Mouse (Mus musculus) heart, postnatal 0 days (tissue): Measurements from ENCODE around the gene Exosc10. TPM values are rescaled to one million over a fixed set of nuclear protein-coding genes. Genes with fewer than 3 reads are reported as not detected.
A peak's percentile ranks its signal among the peaks of the same experiment; 100 is the strongest.

ENCODE experiments used
- ATAC-seq: fragments of 200-750 bp; cut with Nextera tagmentation; 2 replicates; pipeline ENCODE4 v1.8.0; 2017; ENCODE audit warnings: low read depth, moderate number of reproducible peaks, moderate library complexity; ENCODE audit not compliant: insufficient read depth
- DNase-seq: peaks from one replicate; pipeline ENCODE4 v3.0.0-alpha.2; 2016; ENCODE audit warnings: low spot score
- H3K27ac ChIP-seq: fragments of 300-500 bp; sonication (generic); 2 replicates; pipeline ENCODE4 v1.5.1; 2014; ENCODE audit warnings: low read depth, mild to moderate bottlenecking
- H3K27me3 ChIP-seq: fragments of 300-500 bp; sonication (generic); 2 replicates; pipeline ENCODE4 v1.6.1; 2014; ENCODE audit warnings: low read length, mixed read lengths; ENCODE audit not compliant: control insufficient read depth, insufficient read depth
- H3K36me3 ChIP-seq: fragments of 300-500 bp; sonication (generic); replicated peaks from 2 replicates; pipeline ENCODE4 v1.6.1; 2014; ENCODE audit warnings: low read length, mixed read lengths; ENCODE audit not compliant: control insufficient read depth, insufficient read depth
- H3K4me1 ChIP-seq: fragments of 300-500 bp; sonication (generic); 2 replicates; pipeline ENCODE4 v1.6.1; 2014; ENCODE audit warnings: antibody characterized with exemption; ENCODE audit not compliant: control insufficient read depth, insufficient read depth
- H3K4me2 ChIP-seq: fragments of 300-500 bp; sonication (generic); 2 replicates; pipeline ENCODE4 v1.6.1; 2014; ENCODE audit warnings: low read depth, mild to moderate bottlenecking, low read length, moderate library complexity
- H3K4me3 ChIP-seq: fragments of 300-500 bp; sonication (generic); 2 replicates; pipeline ENCODE4 v1.5.1; 2014; ENCODE audit warnings: low read depth, low read length
- H3K9ac ChIP-seq: fragments of 300-500 bp; sonication (generic); replicated peaks from 2 replicates; pipeline ENCODE4 v1.6.1; 2014; ENCODE audit warnings: low read depth, low read length, mixed read lengths
- H3K9me3 ChIP-seq: fragments of 300-500 bp; sonication (generic); replicated peaks from 2 replicates; pipeline ENCODE4 v1.6.1; 2016; ENCODE audit warnings: low read length; ENCODE audit not compliant: control insufficient read depth
- CTCF ChIP-seq: IDR thresholded peaks from 2 replicates; pipeline ENCODE4 v1.5.1; 2016; ENCODE audit warnings: antibody characterized with exemption, control low read depth, low read depth
- EP300 ChIP-seq: IDR thresholded peaks from 2 replicates; pipeline ENCODE4 v1.6.1; 2016; ENCODE audit warnings: antibody characterized with exemption, low read depth
- WGBS: fragments of 180-500 bp; shearing (Covaris S2); extraction: QIAGEN DNeasy Blood & Tissue Kit; methylation state at CpG from one replicate; pipeline ENCODE4 v1.1.7; 2014; 5-methylcytosine and 5-hydroxymethylcytosine counted together
- polyA plus RNA-seq: library from polyadenylated mRNA; unstranded; fragments of >200 nt; fragmentation: Nextera tagmentation; extraction: Ambion mirVana; gene quantifications from 2 replicates; pipeline ENCODE4 v1.2.1, GENCODE M21; 2015
- total RNA-seq: library from RNA; depleted of rRNA; stranded (reverse); fragments of >200 nt; gene quantifications from 2 replicates; pipeline ENCODE4 v1.2.3, GENCODE M21; 2014; ENCODE audit warnings: low replicate concordance

Exosc10 gene
- total and polyA plus RNA-seq, 2 experiments from 2014 or later = 43.0 to 47.0 TPM

GRCm38 (mm10) chr4:148589565-148589964 is 31.3 kb downstream of the Exosc10 start:
- Histone ChIP-seq H3K4me3 (no peak overlapping the region), H3K4me2 (no peak overlapping the region), H3K27ac (no peak overlapping the region), H3K9ac (no peak overlapping the region), H3K9me3 (no peaks in the 10 kb centered on the region), H3K27me3 (no peaks in the 10 kb centered on the region), H3K4me1 (peaks cover 9% of the 10 kb centered on the region; the same call in 1 of the 2 replicates), H3K36me3 (peaks cover 8% of the 10 kb centered on the region; the same call in 1 of the 2 replicates)
- no peak for ATAC-seq
- no peak for DNase-seq
- TF ChIP-seq CTCF (no peak), EP300 (no peak)
- WGBS = 75% methylated on average over 7 of the region's 8 CpGs

- Histone ChIP-seq H3K4me1 (peaks cover 9% of the 10 kb centered on the region; the same call in 1 of the 2 replicates), H3K4me3 (peak overlapping the region; percentile 95), H3K4me2 (peak overlapping the region; percentile 98), H3K27me3 (no peaks in the 10 kb centered on the region), H3K9me3 (no peaks in the 10 kb centered on the region), H3K27ac (peak overlapping the region; percentile 64), H3K9ac (peak overlapping the region; percentile 24; the same call in 1 of the 2 replicates), H3K36me3 (peaks cover 18% of the 10 kb centered on the region)
- DNase-seq = no peak
- 5% methylated on average over 18 of the region's 18 CpGs for WGBS
- ATAC-seq = peak; percentile 10; the same call in 1 of the 2 replicates
- TF ChIP-seq CTCF (no peak), EP300 (no peak)
Measured at GRCm38 (mm10) chr4:148590421-148591170, 32.4 kb downstream of the Exosc10 start.

- Histone ChIP-seq H3K36me3 (peaks cover 25% of the 10 kb centered on the region), H3K27me3 (no peaks in the 10 kb centered on the region), H3K4me2 (peak within 1 kb of the TSS; percentile 98), H3K27ac (peak within 1 kb of the TSS; percentile 64), H3K9me3 (no peaks in the 10 kb centered on the region), H3K4me3 (peak within 1 kb of the TSS; percentile 95), H3K9ac (peak within 1 kb of the TSS; percentile 78), H3K4me1 (peaks cover 9% of the 10 kb centered on the region; the same call in 1 of the 2 replicates)
- DNase-seq (peak; percentile 98), ATAC-seq (peak; percentile 99)
- TF ChIP-seq CTCF (no peak), EP300 (peak; percentile 76; the same call in 1 of the 2 replicates)
- WGBS = under 1% methylated on average over 39 of the region's 50 CpGs
Measured at GRCm38 (mm10) chr4:148591171-148591630, 33.0 kb downstream of the Exosc10 start, which contains the start of gene Srm. Gene Srm, plus strand, starts transcription at chr4:148591503.

- Histone ChIP-seq H3K4me2 (peak overlapping the region; percentile 98), H3K4me3 (peak overlapping the region; percentile 95), H3K9ac (peak overlapping the region; percentile 78), H3K27me3 (no peaks in the 10 kb centered on the region), H3K9me3 (no peaks in the 10 kb centered on the region), H3K4me1 (peaks cover 9% of the 10 kb centered on the region; the same call in 1 of the 2 replicates), H3K27ac (peak overlapping the region; percentile 61), H3K36me3 (peaks cover 31% of the 10 kb centered on the region)
- DNase-seq (no peak), ATAC-seq (peak; percentile 36)
- WGBS = under 1% methylated on average over 47 of the region's 53 CpGs
- TF ChIP-seq CTCF (no peak), EP300 (no peak)
Measured at GRCm38 (mm10) chr4:148591637-148592380, 33.6 kb downstream of the Exosc10 start.

GRCm38 (mm10) chr4:148593996-148594395 is 35.8 kb downstream of the Exosc10 start:
- Histone ChIP-seq H3K4me1 (peaks cover 9% of the 10 kb centered on the region; the same call in 1 of the 2 replicates), H3K27ac (no peak overlapping the region), H3K9ac (no peak overlapping the region), H3K36me3 (peaks cover 33% of the 10 kb centered on the region), H3K9me3 (no peaks in the 10 kb centered on the region), H3K4me2 (no peak overlapping the region), H3K27me3 (no peaks in the 10 kb centered on the region), H3K4me3 (no peak overlapping the region)
- TF ChIP-seq EP300 (no peak), CTCF (no peak)
- no peak for DNase-seq
- ATAC-seq = no peak
- WGBS = 93% methylated on average over 11 of the region's 11 CpGs
